Mouse (Mus musculus) cerebral cortex, adult 2 months (tissue): ENCODE data around the gene Gm2a.

ENCODE experiments used
- WGBS: fragments of 180-500 bp; shearing (Covaris S2); methylation state at CpG from one replicate; pipeline ENCODE4 v1.1.7; 2018; 5-methylcytosine and 5-hydroxymethylcytosine counted together

Gene Gm2a

DNA sequence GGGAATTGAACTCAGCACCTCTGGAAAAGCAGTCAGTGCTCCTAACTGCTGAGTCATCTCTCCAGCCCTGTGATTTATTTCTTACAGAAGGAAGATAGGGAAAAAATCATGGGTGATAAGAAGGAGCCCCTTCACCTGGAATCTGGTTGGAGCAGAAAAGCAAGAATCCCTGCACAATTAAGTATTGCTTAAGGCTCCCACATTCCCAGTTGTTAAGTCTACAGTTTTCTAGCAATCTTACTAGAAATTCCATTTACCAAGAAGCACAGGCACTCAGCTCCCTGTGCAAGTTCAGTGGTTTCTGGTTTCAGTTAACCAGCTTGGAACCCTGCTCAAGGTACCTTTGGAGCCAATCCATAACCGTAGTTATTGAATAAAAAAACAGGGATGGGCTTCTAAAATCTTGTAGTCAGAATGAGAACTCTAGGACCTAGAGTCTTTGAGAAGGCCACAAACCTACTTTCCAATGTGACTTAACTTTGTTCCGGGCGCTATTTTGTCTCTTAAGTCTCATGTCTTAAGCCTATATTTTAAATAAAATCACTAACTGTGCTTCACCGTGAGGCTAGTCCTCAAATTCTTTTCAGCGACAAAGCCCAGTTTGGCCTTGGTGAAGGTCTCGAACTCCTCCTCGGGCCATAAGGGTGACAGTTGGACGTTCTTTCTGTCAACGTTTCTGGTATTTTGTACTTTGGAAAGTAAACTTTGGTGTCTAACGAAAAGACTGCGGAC lies 1.0 kb upstream of the Gm2a start:
- WGBS = 30% methylated on average over 11 of the region's 11 CpGs

DNA sequence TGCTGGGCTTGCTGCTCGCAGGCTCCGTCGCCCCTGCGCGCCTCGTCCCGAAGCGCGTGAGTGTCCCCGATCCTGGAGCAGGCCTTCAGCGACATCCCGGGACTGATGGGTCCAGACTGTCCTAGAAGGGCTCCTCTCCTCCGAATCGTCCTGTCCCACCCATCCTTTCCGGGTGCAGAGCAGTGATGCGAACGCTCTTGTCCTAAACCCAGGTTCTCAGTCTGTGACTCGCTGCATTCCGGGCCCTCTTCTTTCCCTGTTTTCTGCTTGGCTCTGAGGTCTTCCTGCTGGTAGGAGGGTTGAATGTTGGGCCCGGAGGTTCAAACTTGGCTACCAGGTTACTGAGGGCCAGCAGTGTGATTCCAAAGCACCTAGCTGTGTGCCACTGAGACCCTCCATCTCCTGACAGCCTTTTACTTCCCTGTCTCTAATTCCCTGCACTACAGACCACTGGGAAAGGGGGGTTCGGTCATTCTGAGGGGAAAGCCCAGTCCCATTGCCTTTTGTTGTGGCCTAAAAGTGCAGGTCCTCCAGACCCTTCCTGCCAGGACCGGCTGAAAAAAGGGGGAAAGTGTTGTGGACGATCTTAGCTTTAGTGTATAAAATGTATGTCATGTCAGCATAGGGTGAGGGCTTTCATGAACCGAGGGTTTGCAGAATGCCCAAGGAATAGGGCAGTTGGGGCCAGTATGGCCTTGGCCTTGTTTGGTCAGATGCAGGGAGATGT lies 437 bp downstream of the Gm2a start:
- 8% methylated on average over 24 of the region's 24 CpGs for WGBS

DNA sequence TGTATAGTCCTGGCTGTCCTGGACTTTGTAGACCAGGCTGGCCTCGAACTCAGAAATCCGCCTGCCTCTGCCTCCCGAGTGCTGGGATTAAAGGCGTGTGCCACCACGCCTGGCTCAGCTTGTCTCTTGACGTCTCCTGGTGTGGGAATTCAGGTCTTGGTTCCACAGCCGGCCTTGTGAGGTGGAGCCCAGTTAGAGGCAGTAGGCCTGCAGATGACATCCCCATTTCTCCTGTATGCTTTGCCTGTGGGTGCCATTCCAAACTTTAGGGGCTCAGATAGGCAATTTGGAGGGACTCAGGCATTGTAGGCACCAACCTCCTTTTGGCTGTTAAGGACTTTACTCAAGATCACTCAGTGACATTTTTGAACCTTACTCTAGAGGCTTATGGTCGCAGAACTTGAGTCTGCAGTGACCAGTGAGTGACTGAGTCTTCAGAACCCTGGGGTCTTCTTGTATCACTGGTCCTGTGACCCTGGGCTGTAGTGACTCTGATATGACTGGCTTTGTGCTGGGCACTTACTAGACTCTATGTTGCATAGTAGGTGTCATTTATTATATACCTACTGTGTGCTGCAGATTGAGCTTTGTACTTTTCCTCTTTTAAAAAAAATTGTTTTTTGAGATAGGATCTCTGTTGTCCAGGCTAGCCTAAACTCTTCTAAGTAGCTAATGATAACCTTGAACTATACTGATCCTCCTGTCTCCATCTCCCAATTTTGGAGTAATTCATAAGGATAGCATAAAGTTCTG lies 1.3 kb downstream of the Gm2a start:
- 88% methylated on average over 8 of the region's 8 CpGs for WGBS

- 60% methylated on average over 4 of the region's 4 CpGs for WGBS
These were observed 2.0 kb downstream of the Gm2a start for GRCm38 (mm10) chr11:55099868-55100267.

DNA sequence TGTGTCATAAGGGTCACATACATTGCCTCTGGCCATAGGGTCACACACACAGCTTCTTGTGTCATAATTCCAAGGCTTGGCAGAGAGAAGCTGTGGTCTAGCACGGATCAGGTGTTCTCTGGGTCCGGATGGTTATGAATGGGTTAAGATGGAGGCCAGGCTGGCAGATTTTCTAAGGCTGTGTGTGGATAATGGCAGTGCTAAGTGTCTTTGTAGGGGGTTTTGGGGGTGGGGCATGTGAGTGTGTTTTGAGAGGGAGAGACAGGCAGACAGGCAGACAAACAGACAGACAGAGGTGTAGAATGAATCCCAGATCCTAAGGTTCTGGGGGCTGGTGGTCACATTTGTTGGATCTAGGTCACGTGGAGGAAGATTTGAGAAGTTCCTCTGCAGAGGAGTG lies 4.1 kb downstream of the Gm2a start:
- 84% methylated on average over 3 of the region's 3 CpGs for whole genome bisulfite sequencing

DNA sequence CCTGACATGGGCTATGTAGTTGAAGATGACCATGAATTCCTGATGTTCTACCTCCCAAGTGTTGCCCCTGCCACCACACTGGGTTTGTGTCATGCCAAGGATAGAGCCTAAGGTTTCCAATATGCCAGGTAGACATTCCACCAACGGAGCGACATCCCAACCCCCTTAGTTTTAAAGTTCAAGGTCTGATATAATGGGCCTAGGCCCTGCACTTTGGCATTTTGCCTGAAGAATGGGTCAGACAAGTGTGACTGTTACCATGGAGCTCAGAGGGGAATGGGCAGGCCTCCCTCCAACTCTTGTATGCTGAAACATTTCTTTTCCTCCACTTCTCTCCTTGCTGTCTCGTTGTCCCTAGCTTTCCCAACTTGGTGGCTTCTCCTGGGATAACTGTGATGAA lies 5.3 kb downstream of the Gm2a start:
- 78% methylated on average over 3 of the region's 3 CpGs for WGBS

GRCm38 (mm10) chr11:55105389-55105788 lies 7.5 kb downstream of the Gm2a start:
- WGBS = 86% methylated on average over 4 of the region's 4 CpGs

GRCm38 (mm10) chr11:55106636-55107035 lies 8.7 kb downstream of the Gm2a start:
- WGBS = 97% methylated on average over 1 of the region's 1 CpGs

GRCm38 (mm10) chr11:55109521-55110300 lies 11.8 kb downstream of the Gm2a start:
- WGBS = 94% methylated on average over 7 of the region's 7 CpGs

GRCm38 (mm10) chr11:55110566-55111169 lies 12.8 kb downstream of the Gm2a start:
- 79% methylated on average over 7 of the region's 7 CpGs for WGBS

DNA sequence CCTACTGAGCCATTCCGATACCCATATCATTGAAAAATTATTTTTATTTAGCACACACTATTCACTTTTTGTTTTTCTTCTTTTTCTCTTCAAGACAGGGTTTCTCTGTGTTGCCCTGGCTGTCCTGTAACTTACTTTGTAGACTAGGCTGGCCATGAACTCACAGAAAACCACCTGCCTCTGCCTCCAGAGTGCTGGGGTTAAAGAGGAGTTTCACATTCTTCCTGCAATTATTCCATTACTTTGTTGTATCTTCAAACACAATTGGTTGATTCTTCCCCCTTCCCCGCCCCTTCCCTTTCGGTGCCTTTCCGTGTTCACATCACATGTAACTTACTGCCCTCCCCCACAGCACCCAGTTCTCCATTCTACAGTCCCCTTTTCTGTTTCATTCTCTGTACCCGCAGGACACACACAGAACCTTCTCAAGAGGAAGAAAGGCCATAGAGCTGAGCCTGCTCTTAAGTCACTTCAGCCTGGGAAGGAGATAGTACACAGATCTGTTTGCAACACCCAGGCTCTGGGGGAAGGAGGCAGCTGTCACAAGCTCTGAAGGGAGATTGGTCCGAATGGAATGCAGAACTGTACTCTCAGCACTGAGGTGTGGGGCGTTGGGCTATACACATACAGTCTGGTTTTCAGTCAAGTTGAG lies 15.4 kb downstream of the Gm2a start:
- WGBS = 59% methylated on average over 7 of the region's 7 CpGs

DNA sequence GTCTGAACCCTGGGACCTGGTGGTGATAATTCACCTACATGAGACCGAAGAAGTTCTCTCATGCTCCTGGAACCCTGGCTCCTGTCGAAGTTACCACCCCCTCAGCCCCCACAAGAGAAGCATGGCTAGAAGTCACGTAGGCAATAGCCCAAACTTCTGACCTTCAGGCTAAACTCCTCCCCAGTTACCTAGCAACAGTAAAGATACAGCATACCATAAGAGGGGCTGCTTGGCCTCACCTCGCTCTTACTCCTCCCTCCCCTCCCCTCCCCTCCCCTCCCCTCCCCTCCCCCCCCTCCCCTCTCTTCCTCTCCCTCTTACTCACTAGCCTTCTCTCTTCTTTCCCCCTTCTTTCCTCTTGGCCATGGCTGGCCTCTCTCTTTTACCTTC lies 15.9 kb downstream of the Gm2a start:
- WGBS = 66% methylated on average over 4 of the region's 4 CpGs

- WGBS = 91% methylated on average over 2 of the region's 2 CpGs
These were observed 16.4 kb downstream of the Gm2a start for GRCm38 (mm10) chr11:55114291-55114690.

- 93% methylated on average over 3 of the region's 3 CpGs for WGBS
These were observed 18.1 kb downstream of the Gm2a start for GRCm38 (mm10) chr11:55116004-55116403.

DNA sequence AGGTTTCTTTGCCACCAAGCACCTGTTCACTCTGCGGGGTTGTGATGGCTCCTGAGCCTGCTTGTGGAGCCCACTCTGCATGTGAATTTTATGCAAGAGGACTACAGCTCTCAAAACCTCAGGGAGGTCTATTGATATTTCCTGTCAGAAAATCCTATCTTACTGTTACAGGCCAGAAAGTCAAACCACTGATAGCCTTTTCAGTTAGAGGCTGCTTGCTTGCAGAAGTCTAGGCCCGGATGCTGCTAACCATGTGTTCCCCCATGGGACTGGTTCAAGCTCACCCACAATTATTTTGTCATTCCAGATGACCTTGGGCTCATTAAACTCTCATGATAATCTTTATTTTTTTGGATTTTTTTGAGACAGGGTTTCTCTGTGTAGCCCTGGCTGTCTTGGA lies 19.1 kb downstream of the Gm2a start:
- WGBS = 92% methylated on average over 2 of the region's 2 CpGs

GRCm38 (mm10) chr11:55120821-55121271 lies 22.9 kb downstream of the Gm2a start:
- WGBS = 63% methylated on average over 8 of the region's 8 CpGs

GRCm38 (mm10) chr11:55121430-55121829 lies 23.5 kb downstream of the Gm2a start:
- WGBS = 95% methylated on average over 1 of the region's 1 CpGs

DNA sequence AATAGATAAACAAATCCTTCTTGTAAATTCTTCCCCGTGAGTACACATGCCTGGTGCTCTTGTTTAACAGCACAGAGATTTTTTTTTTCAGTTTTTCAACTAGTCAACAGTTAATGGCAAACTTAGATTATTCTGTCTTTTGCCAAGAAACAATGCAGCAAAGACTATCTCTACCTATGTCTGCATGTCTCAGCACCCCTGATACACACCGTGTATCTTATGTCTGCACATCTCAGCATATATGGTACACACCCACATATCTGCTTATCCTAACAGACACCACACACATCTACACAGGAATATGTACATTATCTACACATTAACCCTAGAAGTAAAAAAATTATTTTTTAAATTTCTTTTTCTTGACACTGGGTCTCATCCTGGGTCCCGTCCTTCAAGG lies 28.7 kb downstream of the Gm2a start:
- 72% methylated on average over 3 of the region's 3 CpGs for WGBS

GRCm38 (mm10) chr11:55127937-55128336 lies 30.0 kb downstream of the Gm2a start:
- 25% methylated on average over 6 of the region's 6 CpGs for WGBS

DNA sequence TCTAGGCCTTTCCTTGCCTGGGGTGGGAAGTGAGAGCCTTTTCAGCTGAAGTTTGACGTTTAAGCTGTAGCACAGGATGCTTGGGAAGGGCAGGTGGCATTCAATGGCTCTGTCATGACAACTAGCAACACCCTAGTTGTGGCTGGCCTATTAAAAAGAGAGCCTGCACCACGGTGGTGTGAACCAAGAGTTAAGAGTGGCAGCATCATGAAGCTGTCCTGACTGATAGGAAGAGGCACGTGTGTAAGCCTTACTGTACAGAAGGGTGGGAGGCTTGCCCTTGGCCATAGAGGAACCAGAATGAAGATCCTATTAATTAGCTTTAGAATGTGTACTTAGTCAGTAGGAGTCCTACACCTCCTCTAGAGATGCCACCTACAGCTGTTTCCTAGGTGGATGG lies 30.5 kb downstream of the Gm2a start:
- WGBS = 51% methylated on average over 3 of the region's 3 CpGs
